In the genomic region with DNA sequence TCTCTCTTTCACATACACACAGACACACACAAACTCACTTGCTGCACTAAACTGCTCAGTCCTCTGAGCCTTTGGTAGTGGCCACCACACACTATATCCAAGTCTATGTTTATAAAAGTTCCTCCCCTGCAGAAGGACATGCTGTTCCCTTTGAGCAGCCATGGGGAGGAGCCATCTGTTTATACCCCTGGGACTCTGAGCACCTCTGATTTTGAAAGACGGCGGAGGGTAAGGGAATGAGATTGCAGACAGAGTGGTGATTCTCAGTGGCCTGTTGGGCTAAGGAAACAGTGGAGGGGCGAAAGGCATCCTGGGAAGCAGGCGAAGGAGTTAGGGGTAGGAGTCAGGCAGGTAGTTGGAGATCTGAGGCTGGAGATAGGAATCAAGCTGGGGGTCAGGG, we compare ENCODE assay signal across 20 mouse cellular contexts. TPM values are rescaled to one million over a fixed set of nuclear protein-coding genes. Genes with fewer than 3 reads are reported as not detected.
A peak's percentile ranks its signal among the peaks of the same experiment; 100 is the strongest.
DNase-seq lines count a peak whose midpoint lies in the region; ATAC-seq lines count a peak whose summit lies in the region.
"Had no signal": no experiment of that assay in that cellular context is flagged by ENCODE, and none has a peak within 500 bp of the region (broad histone marks: within the 10 kb centered on the region; RNA-seq: fewer than 3 reads in every experiment).

No protein-coding gene starts in this region.

- ATAC-seq in cerebellum, adult (ENCODE audit: insufficient number of reproducible peaks, low FRiP score, low TSS enrichment) = no peak
- ATAC-seq: activated CD4-positive, CD25-positive, alpha-beta regulatory T cell, adult 4 months; forebrain, embryonic 16.5 days; intestine, embryonic 16.5 days; midbrain, embryonic 16.5 days had no signal

- peak; percentile 13 for DNase-seq in adrenal gland, postnatal 14 days
- no peak for DNase-seq in adrenal gland, adult 8-10 months
- DNase-seq in cerebellum, adult 9-11 months = peak; percentile 38
- DNase-seq in kidney, adult 9 months = peak; percentile 23
- no peak for DNase-seq in kidney, postnatal 25 days
- peak; percentile 3 for DNase-seq in right cerebral cortex, postnatal 25 days
- DNase-seq in right cerebral cortex, postnatal 36 days (ENCODE audit: low spot score in 2 of 2) = no peak
- DNase-seq: adrenal gland, adult 2 months; gastrocnemius, postnatal 10 days; heart, postnatal 4 days; right cerebral cortex, postnatal 4 days; thymus, adult 18-20 months; thymus, postnatal 25 days had no signal

RNA-seq across cellular contexts. Expression of gene Slc22a12, which starts 3.2 kb away (rescaled TPM):
- 0.64 TPM in 1 of 2 replicates, not detected in the other for total RNA-seq in adrenal gland, postnatal 14 days (2021)
- under 1 TPM in 1 of 4 experiments, not detected in 3; 0.31 TPM for total RNA-seq in adrenal gland, adult 8-10 months (2022)
- total RNA-seq: ES-E14; gastrocnemius, postnatal 10 days; heart, postnatal 4 days; neutrophil, adult 5-6 weeks had no signal

Comparison
In these comparisons a context has a peak if more than half of its experiments do, and no peak if none do; other contexts are left out.
1. DNase-seq: peak in adrenal gland, postnatal 14 days (single experiment), cerebellum, adult 9-11 months (single experiment), kidney, adult 9 months (single experiment) and right cerebral cortex, postnatal 25 days (single experiment); none in adrenal gland, adult 8-10 months (single experiment), kidney, postnatal 25 days (0 of 2) and right cerebral cortex, postnatal 36 days (0 of 2).